Mouse (Mus musculus): Measurements from ENCODE around the gene Fxn. TPM values are rescaled to one million over a fixed set of nuclear protein-coding genes. Genes with fewer than 3 reads are reported as not detected.

Gene Fxn
- polyA plus RNA-seq (2014; fragmentation: Illumina TruSeq; extraction: RNeasy Lipid Tissue Mini Kit (QIAGEN cat#74804); ENCODE audit: low replicate concordance) = 0.48 TPM

GRCm38 (mm10) chr19:24280601-24281228 is at the start of gene Fxn:
Fxn (minus strand) TSS chr19:24280605.

DNA sequence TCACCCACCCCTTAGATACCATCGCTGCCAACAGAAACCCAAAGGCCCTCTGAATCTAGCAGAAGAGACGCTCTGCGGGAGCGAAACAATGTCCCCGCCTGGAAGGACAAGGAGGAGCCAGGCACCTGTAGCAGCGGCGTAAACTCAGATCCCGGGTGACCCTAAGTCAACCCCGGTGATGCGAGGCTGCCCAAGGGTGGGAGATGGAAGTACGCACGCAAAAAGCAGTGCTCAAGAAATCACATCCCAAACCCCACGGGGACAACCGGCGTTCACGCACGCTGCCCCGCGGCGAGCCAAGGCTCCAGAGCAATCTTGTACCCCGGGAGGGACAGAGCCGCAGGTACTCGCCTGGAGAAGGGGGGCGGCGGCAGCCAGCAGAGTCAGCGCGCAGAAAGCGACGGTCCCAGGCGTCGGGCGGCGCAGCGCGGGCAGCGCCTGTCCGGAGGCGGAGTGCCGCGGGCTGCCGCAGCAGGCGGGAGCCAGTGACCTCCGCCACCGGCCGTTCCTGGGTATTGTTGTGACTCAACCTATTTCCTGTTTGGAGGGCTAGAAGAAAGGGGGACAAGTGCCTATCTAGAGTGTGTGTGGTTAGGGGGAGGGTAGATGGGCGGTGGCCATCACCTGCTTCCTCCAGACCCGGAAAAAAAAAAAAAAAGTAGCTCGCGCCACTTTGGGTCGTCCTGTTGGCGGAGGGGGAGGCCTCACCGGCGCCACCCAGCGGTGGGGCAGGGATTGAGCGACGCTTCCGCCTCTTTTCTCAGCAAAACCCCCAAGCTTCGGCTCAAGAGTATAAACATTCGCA is 55.7 kb downstream of the Fxn start, which contains the start of gene Tjp2:
Gene Tjp2 (minus strand): TSS at position 531 of the 805 bp plus-strand sequence.

Other genes starting within 250 kb of the Fxn start
- gene Fam189a2, start 249.6 kb downstream of the Fxn start, polyA plus RNA-seq (2014; fragmentation: Illumina TruSeq; extraction: RNeasy Lipid Tissue Mini Kit (QIAGEN cat#74804); ENCODE audit: low replicate concordance) = 1.2 TPM
- 28.4 TPM for gene Tjp2, start 55.6 kb downstream of the Fxn start, polyA plus RNA-seq (2014; fragmentation: Illumina TruSeq; extraction: RNeasy Lipid Tissue Mini Kit (QIAGEN cat#74804); ENCODE audit: low replicate concordance)
- gene Fam122a, start 196.8 kb upstream of the Fxn start, polyA plus RNA-seq (2014; fragmentation: Illumina TruSeq; extraction: RNeasy Lipid Tissue Mini Kit (QIAGEN cat#74804); ENCODE audit: low replicate concordance) = 1.5 TPM